Mouse (Mus musculus) CD4-positive, CD25-positive, alpha-beta regulatory T cell, adult 4 months (primary cell): ENCODE results near the gene Akr1e1. TPM values are rescaled to one million over a fixed set of nuclear protein-coding genes. Genes with fewer than 3 reads are reported as not detected.
"Not testable (repeated sequence)": the region's sequence is repeated elsewhere in the genome, so short reads cannot be mapped to it uniquely, and the experiment has no call there.

Experiments used
- ATAC-seq: one replicate; pipeline ENCODE4 v1.8.0; 2017
- polyA plus RNA-seq, 2 experiments: library from polyadenylated mRNA; unstranded; fragments of 100-300 nt; shearing (Covaris generic); gene quantifications; one replicate each; pipeline ENCODE4 v1.2.1; 2017

The Akr1e1 gene
- 10 to 100 TPM; 22.9 to 23.1 TPM for polyA plus RNA-seq

DNA sequence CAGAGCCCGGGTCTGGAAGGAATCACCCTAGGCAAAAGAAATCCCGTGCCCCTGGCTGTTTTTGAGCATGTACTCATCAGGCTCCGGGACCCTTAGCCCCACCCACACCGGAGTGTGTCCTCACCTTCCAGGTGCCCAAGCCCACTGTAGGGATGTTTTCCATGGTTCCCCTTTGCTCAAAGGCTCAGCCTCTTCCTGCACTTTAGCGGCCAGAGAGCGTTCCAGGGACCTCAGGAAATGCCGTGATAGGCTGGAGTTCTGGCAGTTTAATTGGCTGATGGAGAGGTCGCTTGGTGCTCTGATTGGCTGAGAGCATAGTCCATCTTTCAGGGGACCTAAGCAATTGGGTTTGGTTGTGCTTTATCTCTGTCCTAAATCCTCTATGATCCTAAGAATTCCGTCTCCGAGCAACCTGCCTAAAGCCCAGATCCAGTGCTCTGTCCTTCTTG lies at the start of gene Akr1e1:
TSS of gene Akr1e1 (minus strand) at position 214 of the 449 bp plus-strand sequence.
- peak; percentile 99 for ATAC-seq

DNA sequence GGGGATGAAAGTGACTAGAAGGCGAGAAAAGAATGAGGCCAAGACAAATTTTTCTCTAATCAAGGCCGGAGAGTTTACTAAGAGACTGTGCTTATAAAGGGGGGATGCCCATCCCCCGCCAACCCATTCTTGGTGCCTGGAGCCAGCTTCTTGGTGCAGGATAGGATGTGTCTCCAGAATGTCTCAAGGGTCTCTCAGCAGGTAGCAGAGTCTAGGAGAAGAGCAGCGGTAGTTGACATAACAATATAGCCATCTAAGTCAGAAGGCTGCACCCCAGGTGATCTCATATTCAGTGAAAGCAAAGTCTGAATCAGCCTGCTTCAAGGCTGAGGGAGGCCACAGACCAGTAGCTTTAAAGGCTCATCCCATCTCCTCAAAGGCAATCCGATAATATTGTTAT lies 49.4 kb upstream of the Akr1e1 start:
- no peak for ATAC-seq

GRCm38 (mm10) chr13:4656277-4657146 lies 47.5 kb upstream of the Akr1e1 start:
- no peak for ATAC-seq

DNA sequence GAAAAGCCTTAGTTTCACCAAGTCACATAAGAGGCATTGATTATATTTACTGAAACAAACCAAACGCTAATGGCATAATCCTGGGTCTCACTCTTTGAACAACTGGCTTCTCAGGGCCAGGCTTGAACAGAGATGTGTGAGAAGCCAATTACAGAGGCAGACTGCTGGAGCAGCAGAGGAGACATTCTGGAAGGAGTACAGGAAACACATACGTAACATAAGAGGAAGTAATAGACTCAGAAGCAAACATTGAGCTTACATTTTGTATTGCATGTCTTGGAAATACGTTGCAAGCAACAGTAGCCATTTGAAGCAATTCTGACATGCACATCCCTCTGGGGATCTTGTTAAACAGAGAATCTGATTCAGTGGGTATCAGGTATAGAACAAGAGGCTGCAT lies 41.2 kb upstream of the Akr1e1 start:
- no peak for ATAC-seq

- ATAC-seq = no peak
Measured at GRCm38 (mm10) chr13:4645248-4645647, 36.3 kb upstream of the Akr1e1 start.

GRCm38 (mm10) chr13:4610902-4611301 lies 1.9 kb upstream of the Akr1e1 start:
- ATAC-seq = no peak

DNA sequence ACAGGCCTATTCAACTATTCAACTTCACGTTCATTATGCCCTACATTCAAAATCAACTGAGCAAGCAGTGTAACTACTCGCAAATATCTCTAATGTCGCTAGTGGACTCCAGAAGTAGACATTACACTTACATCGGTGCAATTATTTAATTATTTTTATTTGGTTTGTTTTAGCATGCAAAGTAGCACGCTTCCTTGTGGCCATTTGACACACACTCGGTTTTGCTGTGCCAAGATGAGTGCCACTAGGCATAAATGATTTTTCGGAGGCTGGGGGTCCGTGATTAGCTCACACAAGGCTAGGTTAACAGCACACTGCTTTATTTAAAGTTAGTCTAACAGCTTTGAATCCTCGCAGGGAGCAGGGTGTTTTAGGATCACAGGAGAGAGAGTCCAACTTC lies 444 bp downstream of the Akr1e1 start:
- peak; percentile 30 for ATAC-seq

- no peak for ATAC-seq
Measured at GRCm38 (mm10) chr13:4606821-4607220, 2.2 kb downstream of the Akr1e1 start.

GRCm38 (mm10) chr13:4603431-4603830 lies 5.5 kb downstream of the Akr1e1 start:
- ATAC-seq = not testable (repeated sequence)

GRCm38 (mm10) chr13:4576921-4577320 lies 32.1 kb downstream of the Akr1e1 start:
- ATAC-seq = no peak

DNA sequence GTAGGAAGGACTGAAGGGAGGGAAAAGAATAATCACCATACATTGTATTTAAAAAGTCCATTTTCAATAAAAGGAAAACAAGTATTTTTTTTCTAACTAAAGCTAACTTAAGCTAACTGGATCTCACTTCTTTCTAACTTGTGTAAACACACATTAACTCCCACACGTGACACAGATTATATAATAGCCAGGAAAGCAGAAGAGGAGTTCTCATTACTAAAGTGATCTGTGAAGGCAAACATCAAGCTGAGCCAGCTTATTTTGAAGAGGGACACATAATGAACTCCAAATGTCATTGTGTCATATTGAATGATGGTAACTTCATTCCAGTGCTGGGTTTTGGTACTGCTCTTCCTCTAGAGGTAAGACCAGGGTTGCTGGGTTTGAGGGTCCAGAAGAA lies 35.1 kb downstream of the Akr1e1 start, which contains the start of gene Akr1c21:
TSS of gene Akr1c21 (plus strand) at position 205 of the 400 bp plus-strand sequence.
- ATAC-seq = no peak

DNA sequence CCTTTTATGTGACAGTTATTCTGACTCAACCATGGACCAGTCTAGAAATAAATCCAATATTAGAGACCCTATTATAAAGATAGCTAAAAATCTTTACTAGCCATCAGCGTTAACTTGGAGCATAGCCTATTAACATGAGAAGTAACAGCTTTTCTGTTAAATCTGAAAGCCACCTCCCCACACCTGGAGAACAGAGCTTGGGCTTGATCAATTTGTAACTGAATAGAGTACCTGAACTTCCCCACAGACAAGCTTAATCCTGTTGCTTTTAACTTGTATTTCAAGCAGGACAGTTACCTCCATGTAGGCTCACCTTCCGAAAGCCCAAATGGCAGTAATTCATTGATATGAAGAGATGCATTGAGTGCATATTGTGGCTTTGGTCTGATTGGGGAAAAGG lies 43.0 kb downstream of the Akr1e1 start:
- ATAC-seq = no peak

GRCm38 (mm10) chr13:4560500-4560899 lies 48.5 kb downstream of the Akr1e1 start:
- no peak for ATAC-seq

DNA sequence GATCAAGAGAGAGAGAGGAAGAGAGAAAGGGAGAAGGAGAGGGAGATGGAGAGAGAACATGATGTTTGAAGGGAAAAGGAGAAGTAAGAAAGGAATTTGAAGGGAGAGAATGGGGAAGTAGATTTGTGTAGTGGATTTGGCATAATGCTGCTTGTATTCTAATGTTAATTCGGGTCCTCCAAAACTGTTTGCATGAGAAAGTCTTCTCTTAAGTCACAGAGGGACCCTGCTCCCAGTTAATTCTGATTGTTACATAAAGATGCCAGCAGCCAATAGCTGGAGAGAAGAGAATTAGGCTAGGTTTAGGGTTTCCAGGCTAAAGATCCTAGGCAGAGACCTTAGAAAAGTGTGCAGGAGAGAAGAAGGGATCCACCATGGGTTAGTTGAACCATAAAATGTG lies 49.8 kb downstream of the Akr1e1 start:
- ATAC-seq = no peak

Other genes starting within 250 kb of the Akr1e1 start
- gene Akr1c6, start 174.9 kb downstream of the Akr1e1 start, polyA plus RNA-seq = not detected
- not detected for gene Akr1c20, start 85.8 kb downstream of the Akr1e1 start, polyA plus RNA-seq
- gene Akr1c21, start 35.1 kb downstream of the Akr1e1 start, polyA plus RNA-seq = not detected